Comparison of ENCODE assay signal across 10 mouse cellular contexts in the genomic region with DNA sequence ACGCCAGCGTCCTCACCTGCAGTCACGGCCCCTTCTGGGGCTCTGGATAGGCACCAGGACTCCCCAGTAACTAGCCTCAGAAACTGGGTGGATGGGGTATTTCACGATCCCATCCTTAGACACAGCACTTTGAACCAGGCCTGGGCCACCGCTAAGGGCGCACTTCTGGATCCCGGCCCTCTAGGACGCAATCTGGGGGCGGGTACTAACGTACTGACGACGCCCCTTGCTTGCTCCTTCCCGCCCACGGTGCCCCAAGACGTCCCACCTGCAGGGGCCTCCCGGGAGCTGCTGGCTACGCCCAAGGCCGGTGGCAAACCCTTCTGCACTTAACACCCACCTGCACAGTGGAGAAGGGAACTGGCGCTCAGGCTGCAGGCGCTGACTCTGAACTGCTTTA. TPM values are rescaled to one million over a fixed set of nuclear protein-coding genes. Genes with fewer than 3 reads are reported as not detected.
DNase-seq lines count a peak whose midpoint lies in the region; ATAC-seq and TF ChIP-seq lines count a peak whose summit lies in the region.
"Had no signal": no experiment of that assay in that cellular context is flagged by ENCODE, and none has a peak within 500 bp of the region (broad histone marks: within the 10 kb centered on the region; RNA-seq: fewer than 3 reads in every experiment).

No protein-coding gene starts in this region.

- peaks cover 4% of the 10 kb centered on the region; the same call in 1 of the 2 replicates for H3K4me1 ChIP-seq in liver, embryonic 11.5 days (replicated peaks; ENCODE audit: control insufficient read depth, insufficient read depth, low read length)
- 0 out of 2 replicates have a peak, but pooled peaks cover 2% of the 10 kb centered on the region for H3K4me1 ChIP-seq in liver, postnatal 0 days (ENCODE audit: insufficient read depth)
- H3K4me1 ChIP-seq in forebrain, embryonic 16.5 days (replicated peaks; ENCODE audit: control insufficient read depth, insufficient read depth, low read length) = peaks cover 27% of the 10 kb centered on the region
- H3K4me1 ChIP-seq in midbrain, embryonic 16.5 days (ENCODE audit: control insufficient read depth, insufficient read depth, low read length) = peaks cover 25% of the 10 kb centered on the region

- no peak for TF ChIP-seq CTCF in liver, postnatal 0 days (IDR thresholded peaks at IDR 0.05; ENCODE audit: low read depth)

- peak; percentile 56; the same call in 1 of the 2 replicates for ATAC-seq in liver, embryonic 11.5 days (replicated peaks; ENCODE audit: low FRiP score)
- ATAC-seq in liver, postnatal 0 days = no peak
- 0 out of 2 replicates have a peak, but pooled peaks have one; percentile 24 for ATAC-seq in forebrain, embryonic 16.5 days
- ATAC-seq in midbrain, embryonic 16.5 days = no peak

- DNase-seq in liver, embryonic 11.5 days (ENCODE audit: low spot score) = no peak
- no peak for DNase-seq in liver, postnatal 0 days
- DNase-seq in embryo, embryonic 10 days (ENCODE audit: low spot score) = peak; percentile 72
- no peak for DNase-seq in layer of hippocampus, adult 9-11 months
- no peak for DNase-seq in natural killer cell, adult 2 months (ENCODE audit: low spot score in 2 of 2)
- no peak for DNase-seq in cerebellum, adult 9-11 months
- DNase-seq: adrenal gland, postnatal 14 days had no signal

- no peaks in the 10 kb centered on the region for H3K36me3 ChIP-seq in liver, embryonic 11.5 days (ENCODE audit: control insufficient read depth, insufficient read depth, low read length)
- H3K36me3 ChIP-seq in liver, postnatal 0 days (replicated peaks; ENCODE audit: insufficient read depth, low read length) = no peaks in the 10 kb centered on the region
- no peaks in the 10 kb centered on the region for H3K36me3 ChIP-seq in forebrain, embryonic 16.5 days (ENCODE audit: control insufficient read depth, insufficient read depth)
- H3K36me3 ChIP-seq in midbrain, embryonic 16.5 days (ENCODE audit: control insufficient read depth, insufficient read depth, low read length) = no peaks in the 10 kb centered on the region

- H3K9me3 ChIP-seq in liver, embryonic 11.5 days (ENCODE audit: control insufficient read depth, low read length) = no peaks in the 10 kb centered on the region
- H3K9me3 ChIP-seq in liver, postnatal 0 days (ENCODE audit: low read length) = no peaks in the 10 kb centered on the region
- H3K9me3 ChIP-seq in forebrain, embryonic 16.5 days (ENCODE audit: control insufficient read depth, low read length) = no peaks in the 10 kb centered on the region
- H3K9me3 ChIP-seq in midbrain, embryonic 16.5 days (replicated peaks; ENCODE audit: control insufficient read depth, low read length, poor library complexity, severe bottlenecking) = no peaks in the 10 kb centered on the region

- H3K4me3 ChIP-seq in liver, embryonic 11.5 days (ENCODE audit: low read depth, low read length) = no peak overlapping the region
- H3K4me3 ChIP-seq in liver, postnatal 0 days (ENCODE audit: low read depth, low read length) = no peak overlapping the region
- no peak overlapping the region for H3K4me3 ChIP-seq in forebrain, embryonic 16.5 days (replicated peaks; ENCODE audit: low read length)
- H3K4me3 ChIP-seq in midbrain, embryonic 16.5 days (ENCODE audit: low read depth, low read length) = no peak overlapping the region

- TF ChIP-seq EP300 in liver, postnatal 0 days (IDR thresholded peaks at IDR 0.05; ENCODE audit: low read depth) = no peak

- WGBS in liver, embryonic 11.5 days = under 1% methylated on average over 20 of the region's 20 CpGs
- 1% methylated on average over 20 of the region's 20 CpGs for WGBS in liver, postnatal 0 days (ENCODE audit: insufficient replicate concordance)
- 0% methylated on average over 20 of the region's 20 CpGs for WGBS in forebrain, embryonic 16.5 days
- WGBS in midbrain, embryonic 16.5 days = 1% methylated on average over 20 of the region's 20 CpGs

- peaks cover 99% of the 10 kb centered on the region for H3K27me3 ChIP-seq in liver, embryonic 11.5 days (replicated peaks; ENCODE audit: control insufficient read depth, insufficient read depth, low read length)
- peaks cover 98% of the 10 kb centered on the region for H3K27me3 ChIP-seq in liver, postnatal 0 days (ENCODE audit: insufficient read depth, low read length)
- H3K27me3 ChIP-seq in forebrain, embryonic 16.5 days (replicated peaks; ENCODE audit: control insufficient read depth, insufficient read depth, low read length) = peaks cover 85% of the 10 kb centered on the region
- peaks cover 80% of the 10 kb centered on the region for H3K27me3 ChIP-seq in midbrain, embryonic 16.5 days (ENCODE audit: control insufficient read depth, insufficient read depth, low read depth, low read length)

- H3K4me2 ChIP-seq in liver, embryonic 11.5 days = no peak overlapping the region
- no peak overlapping the region for H3K4me2 ChIP-seq in liver, postnatal 0 days (ENCODE audit: low read depth, low read length)
- no peak overlapping the region for H3K4me2 ChIP-seq in forebrain, embryonic 16.5 days (ENCODE audit: low read length)
- peak overlapping the region; percentile 18; the same call in 1 of the 2 replicates for H3K4me2 ChIP-seq in midbrain, embryonic 16.5 days (ENCODE audit: low read length)

- no peak overlapping the region for H3K9ac ChIP-seq in liver, embryonic 11.5 days (ENCODE audit: low read depth, low read length)
- no peak overlapping the region for H3K9ac ChIP-seq in liver, postnatal 0 days (replicated peaks)
- H3K9ac ChIP-seq in forebrain, embryonic 16.5 days (replicated peaks; ENCODE audit: low read depth, low read length) = no peak overlapping the region
- no peak overlapping the region for H3K9ac ChIP-seq in midbrain, embryonic 16.5 days (ENCODE audit: low read depth, low read length)

- no peak overlapping the region for H3K27ac ChIP-seq in liver, embryonic 11.5 days (ENCODE audit: low read depth, low read length)
- H3K27ac ChIP-seq in liver, postnatal 0 days (ENCODE audit: low read depth) = no peak overlapping the region
- H3K27ac ChIP-seq in forebrain, embryonic 16.5 days (ENCODE audit: low read length) = no peak overlapping the region
- no peak overlapping the region for H3K27ac ChIP-seq in midbrain, embryonic 16.5 days (ENCODE audit: low read length)

RNA-seq across cellular contexts. Expression of gene Irx4, which starts 8.4 kb away (rescaled TPM):
- polyA plus RNA-seq in liver, embryonic 11.5 days (2014; fragmentation: Nextera tagmentation; extraction: Ambion mirVana) = 0.17 TPM in 1 of 2 replicates, not detected in the other
- not detected in 2 replicates for polyA plus RNA-seq in liver, postnatal 0 days (2015; fragmentation: Nextera tagmentation; extraction: Ambion mirVana)
- polyA plus RNA-seq in forebrain, embryonic 16.5 days (2015; fragmentation: Nextera tagmentation; extraction: Ambion mirVana) = 0.14 TPM in 1 of 2 replicates, not detected in the other
- 0.87 and 1.4 TPM in 2 replicates for polyA plus RNA-seq in midbrain, embryonic 16.5 days (2015; fragmentation: Nextera tagmentation; extraction: Ambion mirVana)
- polyA plus RNA-seq: liver, adult 2 months had no signal

RNA-seq across cellular contexts. Expression of gene Mrpl36, which starts 59.6 kb away (rescaled TPM):
- polyA plus RNA-seq in liver, embryonic 11.5 days (2014; fragmentation: Nextera tagmentation; extraction: Ambion mirVana) = 207 and 211 TPM in 2 replicates
- 88.7 and 90.4 TPM in 2 replicates for polyA plus RNA-seq in liver, postnatal 0 days (2015; fragmentation: Nextera tagmentation; extraction: Ambion mirVana)
- polyA plus RNA-seq in forebrain, embryonic 16.5 days (2015; fragmentation: Nextera tagmentation; extraction: Ambion mirVana) = 92.2 and 93.9 TPM in 2 replicates
- polyA plus RNA-seq in midbrain, embryonic 16.5 days (2015; fragmentation: Nextera tagmentation; extraction: Ambion mirVana) = 73.0 and 79.7 TPM in 2 replicates

RNA-seq across cellular contexts. Expression of gene Ndufs6, which starts 59.6 kb away (rescaled TPM):
- polyA plus RNA-seq in liver, embryonic 11.5 days (2014; fragmentation: Nextera tagmentation; extraction: Ambion mirVana) = 358 and 377 TPM in 2 replicates
- polyA plus RNA-seq in liver, postnatal 0 days (2015; fragmentation: Nextera tagmentation; extraction: Ambion mirVana) = 291 TPM in 2 replicates
- polyA plus RNA-seq in forebrain, embryonic 16.5 days (2015; fragmentation: Nextera tagmentation; extraction: Ambion mirVana) = 313 and 333 TPM in 2 replicates
- 372 and 392 TPM in 2 replicates for polyA plus RNA-seq in midbrain, embryonic 16.5 days (2015; fragmentation: Nextera tagmentation; extraction: Ambion mirVana)

Comparison
In these comparisons a context has a peak if more than half of its experiments do, and no peak if none do; other contexts are left out.
1. ATAC-seq: peak in liver, embryonic 11.5 days (single experiment) and forebrain, embryonic 16.5 days (single experiment); none in liver, postnatal 0 days (single experiment) and midbrain, embryonic 16.5 days (single experiment).